Mouse (Mus musculus) CH12.LX (cell line): ENCODE data around the gene Casp7.

Experiments used
- CTCF ChIP-seq, 2 experiments: IDR thresholded peaks in 1 of 2; conservative IDR thresholded peaks in 1 of 2; 2 replicates each; pipeline ENCODE4 v1.5.1; 2011 to 2012; ENCODE audit warnings: low read depth in 2 of 2, low read length in 2 of 2, improper control_type of control experiment in 1 of 2, inconsistent platforms in 1 of 2, mild to moderate bottlenecking in 1 of 2, moderate library complexity in 1 of 2
- EP300 ChIP-seq: IDR thresholded peaks from 2 replicates; pipeline ENCODE4 v1.6.1; 2011; ENCODE audit warnings: low read length, improper control_type of control experiment
- ETS1 ChIP-seq: conservative IDR thresholded peaks from 2 replicates; pipeline ENCODE4 v1.6.1; 2012; ENCODE audit warnings: low read depth, mild to moderate bottlenecking, inconsistent platforms, low read length, improper control_type of control experiment, moderate library complexity
- HCFC1 ChIP-seq: IDR thresholded peaks from 2 replicates; pipeline ENCODE4 v1.6.1; 2012; ENCODE audit warnings: low read depth, mild to moderate bottlenecking, inconsistent platforms, low read length, improper control_type of control experiment
- MAX ChIP-seq: IDR thresholded peaks from 2 replicates; pipeline ENCODE4 v1.6.1; 2011; ENCODE audit warnings: low read length, improper control_type of control experiment
- NELFE ChIP-seq: IDR thresholded peaks from 2 replicates; pipeline ENCODE4 v1.6.1; 2011; ENCODE audit warnings: low read depth, low read length, improper control_type of control experiment
- POLR2A ChIP-seq: IDR thresholded peaks from 2 replicates; pipeline ENCODE4 v1.6.1; 2011; ENCODE audit warnings: low read depth, mild to moderate bottlenecking, improper control_type of control experiment, low read length
- ZMIZ1 ChIP-seq: IDR thresholded peaks from 2 replicates; pipeline ENCODE4 v1.6.1; 2012; ENCODE audit warnings: low read depth, mild to moderate bottlenecking, inconsistent platforms, low read length, improper control_type of control experiment

DNA sequence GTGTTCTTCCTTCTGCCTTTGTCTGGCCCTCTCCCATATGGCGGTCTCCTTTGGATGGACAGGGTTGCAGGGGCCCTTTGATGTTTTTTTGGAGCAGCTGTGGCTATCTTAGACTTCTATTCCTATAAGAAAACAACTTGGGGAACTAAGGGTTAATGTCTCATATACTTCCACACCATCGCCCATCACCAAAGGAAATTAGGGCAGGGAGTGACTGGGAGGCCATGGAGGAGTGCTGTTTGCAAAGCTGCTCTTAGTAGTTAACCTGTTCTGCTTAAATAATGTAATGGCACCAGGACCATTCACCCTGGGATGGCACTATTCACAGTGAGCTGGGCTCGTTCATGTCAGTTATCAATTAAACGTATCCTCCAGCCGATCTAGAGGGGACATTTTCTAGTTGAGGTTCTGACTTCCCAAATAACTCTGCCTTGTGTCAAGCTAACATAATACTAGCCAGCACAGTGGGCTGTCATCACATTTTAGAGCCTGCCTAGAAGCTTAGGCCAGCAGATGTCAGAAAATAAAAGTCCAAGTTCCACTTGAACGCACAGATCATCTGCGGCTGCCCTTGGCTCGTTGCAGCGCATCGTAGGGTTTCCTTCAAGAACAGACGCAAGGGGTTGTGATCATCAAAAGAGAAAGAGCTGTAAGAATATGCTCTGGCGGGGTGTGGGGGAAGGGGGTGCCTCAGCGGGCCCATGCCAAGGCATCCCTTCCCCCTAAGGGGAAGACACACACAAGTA is 87.9 kb downstream of the Casp7 start:
- TF ChIP-seq CTCF (conservative IDR thresholded peaks at IDR 0.05 in 1 of 2, IDR thresholded peaks at IDR 0.05 in 1 of 2; ENCODE audit: low read depth in 2 of 2, low read length in 2 of 2) (no peak), HCFC1 (no peak), POLR2A (no peak), EP300 (no peak), NELFE (no peak), ETS1 (no peak), MAX (no peak), ZMIZ1 (no peak)
